Mouse (Mus musculus) telencephalon, adult 2 months (tissue): ENCODE results near the gene Cdc34.

Source experiments
- DNase-seq: peaks from one replicate; pipeline ENCODE4 v3.0.0-alpha.2; 2011; ENCODE audit warnings: low read depth, low spot score

Gene Cdc34

DNA sequence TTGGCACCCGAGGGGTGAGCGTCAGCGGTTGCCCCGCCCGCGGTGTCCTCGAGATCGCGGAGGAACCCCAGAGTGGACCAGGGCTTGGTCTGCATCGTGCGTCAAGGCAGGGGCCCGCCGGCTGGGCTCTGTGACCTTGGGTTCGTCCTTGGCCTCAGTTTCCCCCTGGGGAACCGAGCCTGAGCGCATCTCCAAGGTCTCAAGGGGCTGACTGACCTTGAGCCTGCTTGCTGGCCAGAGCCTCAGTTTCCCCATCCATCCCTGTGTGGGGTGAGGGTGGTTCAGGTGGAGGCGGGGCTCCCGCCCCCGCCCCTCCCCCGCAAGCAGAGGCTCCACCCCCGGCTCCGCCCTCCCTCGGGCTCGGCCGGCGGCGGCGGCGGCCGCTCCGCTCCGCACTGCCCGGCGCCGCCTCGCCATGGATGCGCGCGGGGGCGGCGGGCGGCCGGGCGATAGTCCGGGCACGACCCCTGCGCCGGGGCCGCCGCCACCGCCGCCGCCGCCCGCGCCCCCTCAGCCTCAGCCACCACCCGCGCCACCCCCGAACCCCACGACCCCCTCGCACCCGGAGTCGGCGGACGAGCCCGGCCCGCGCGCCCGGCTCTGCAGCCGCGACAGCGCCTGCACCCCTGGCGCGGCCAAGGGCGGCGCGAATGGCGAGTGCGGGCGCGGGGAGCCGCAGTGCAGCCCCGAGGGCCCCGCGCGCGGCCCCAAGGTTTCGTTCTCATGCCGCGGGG is 34.4 kb downstream of the Cdc34 start, which contains the start of gene Hcn2:
TSS of gene Hcn2 (plus strand) at position 381 of the 734 bp plus-strand sequence.
- DNase-seq, result no peak

DNA sequence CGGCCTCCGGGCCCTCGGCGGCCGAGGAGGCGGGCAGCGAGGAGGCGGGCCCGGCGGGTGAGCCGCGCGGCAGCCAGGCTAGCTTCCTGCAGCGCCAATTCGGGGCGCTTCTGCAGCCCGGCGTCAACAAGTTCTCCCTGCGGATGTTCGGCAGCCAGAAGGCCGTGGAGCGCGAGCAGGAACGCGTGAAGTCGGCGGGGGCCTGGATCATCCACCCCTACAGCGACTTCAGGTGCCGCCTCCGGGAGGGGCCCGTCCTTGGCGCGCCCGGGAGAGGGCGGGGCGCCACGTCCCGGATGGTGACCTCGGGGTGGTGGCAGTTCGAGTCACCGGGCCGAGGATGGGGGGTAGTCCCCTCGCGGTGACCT is 35.0 kb downstream of the Cdc34 start:
- DNase-seq, result no peak

DNA sequence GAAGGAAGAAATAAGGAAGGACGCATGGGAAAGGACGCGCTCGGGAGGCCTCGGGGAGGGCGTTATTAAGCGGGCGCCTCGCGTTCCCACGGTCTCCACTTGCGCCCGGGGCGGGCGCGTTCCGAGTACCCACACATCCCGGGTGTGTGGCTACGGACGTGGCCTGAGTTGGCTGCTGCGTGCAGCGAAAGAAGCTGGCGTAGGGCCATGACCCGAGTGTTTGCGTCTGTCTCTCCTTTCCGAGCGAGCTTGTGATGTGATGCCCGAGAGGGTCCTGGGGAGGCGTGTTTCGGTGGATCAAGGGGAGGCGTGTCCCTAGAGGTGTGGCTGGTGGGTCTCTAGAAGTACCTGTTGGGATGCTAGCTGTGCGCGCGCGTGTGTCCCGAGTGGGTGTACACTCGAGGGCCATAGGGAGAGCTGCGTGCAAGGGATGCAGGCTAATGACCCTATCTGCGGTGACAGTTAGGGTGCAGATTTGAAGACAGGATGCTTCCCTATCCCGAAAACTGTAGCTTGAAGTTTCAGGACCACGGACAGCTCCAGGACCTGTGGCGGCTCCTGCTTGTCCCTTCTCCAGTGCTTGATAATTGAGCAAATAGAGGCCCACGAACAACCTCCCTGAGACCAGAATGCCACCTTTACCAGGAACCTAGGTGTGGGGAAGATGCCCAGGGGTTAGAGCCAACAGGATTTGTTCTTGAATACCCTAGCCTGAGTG is 35.8 kb downstream of the Cdc34 start:
- no peak for DNase-seq

DNA sequence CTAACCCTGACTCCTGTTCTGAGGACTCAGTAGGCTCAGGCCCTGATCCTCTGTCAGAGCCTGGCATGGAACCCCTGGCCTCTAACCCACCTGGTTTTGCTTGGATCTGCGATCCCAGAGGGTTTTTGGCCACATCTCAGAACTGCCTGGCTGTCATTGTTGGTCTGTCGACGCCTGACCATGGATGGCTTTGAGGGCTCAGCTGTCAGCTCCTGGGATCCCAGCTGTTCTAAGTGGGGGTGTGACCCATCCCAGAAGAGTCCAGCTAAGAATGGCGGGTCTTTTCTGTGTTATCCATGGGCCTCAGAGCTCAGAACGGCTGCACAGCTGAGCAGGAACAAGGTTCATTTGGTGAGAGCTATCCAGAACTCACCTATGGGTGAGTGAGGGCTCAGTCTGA is 39.1 kb downstream of the Cdc34 start:
- no peak for DNase-seq

DNA sequence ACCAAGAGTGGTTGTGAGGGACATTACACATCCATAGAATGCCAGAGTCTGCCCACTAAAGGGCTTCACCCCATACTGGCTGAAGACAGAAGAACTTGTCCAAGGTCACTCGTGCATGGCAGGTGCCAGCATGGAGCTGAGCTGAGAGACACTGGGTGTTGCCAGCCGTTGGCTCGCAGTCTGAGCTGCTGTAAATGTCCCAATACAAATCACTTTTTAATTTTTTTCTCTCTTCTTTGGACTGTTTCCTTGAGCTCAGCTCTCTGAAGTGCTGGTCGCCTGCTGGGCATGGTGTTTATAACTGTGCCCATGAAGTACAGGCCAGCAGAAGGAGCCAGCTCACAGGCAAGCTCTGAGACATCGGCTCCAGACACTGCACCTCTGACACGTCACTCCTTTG is 41.1 kb downstream of the Cdc34 start:
- DNase-seq, result no peak

DNA sequence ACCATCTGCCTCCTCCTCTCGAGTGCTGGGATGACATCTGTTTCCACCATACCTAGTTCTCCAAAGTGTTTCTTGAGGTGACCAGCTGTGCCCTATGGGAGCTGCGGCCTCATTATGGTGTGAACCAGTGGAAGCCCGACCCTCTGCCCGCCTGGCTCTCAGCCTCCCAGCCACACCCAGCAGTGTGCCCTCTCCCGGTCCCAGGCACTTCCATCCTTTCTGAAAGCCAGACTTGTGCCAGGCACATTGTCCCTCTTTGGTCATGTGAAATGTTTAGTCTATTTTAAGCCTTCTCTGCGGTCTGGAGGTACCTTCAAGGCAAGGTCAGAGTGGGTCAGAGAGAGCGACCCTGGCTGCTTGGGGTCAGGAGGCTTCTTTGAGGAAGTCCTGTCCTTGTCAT is 41.7 kb downstream of the Cdc34 start:
- DNase-seq, result no peak

DNA sequence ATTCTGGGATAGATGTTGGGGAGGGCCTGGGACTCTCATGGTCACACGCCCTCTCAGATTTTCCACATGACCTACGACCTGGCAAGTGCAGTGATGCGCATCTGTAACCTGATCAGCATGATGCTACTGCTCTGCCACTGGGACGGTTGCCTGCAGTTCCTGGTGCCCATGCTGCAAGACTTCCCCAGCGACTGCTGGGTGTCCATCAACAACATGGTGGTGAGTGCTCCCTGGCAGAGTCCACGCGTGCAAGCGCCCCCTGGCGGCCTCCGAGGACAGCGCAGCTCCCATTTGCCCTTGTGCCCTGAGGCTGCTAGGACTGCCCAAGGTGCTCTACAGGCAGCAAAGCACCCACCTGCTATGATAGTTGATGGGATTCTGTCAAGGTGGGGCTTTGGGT is 44.1 kb downstream of the Cdc34 start:
- DNase-seq, result no peak

DNA sequence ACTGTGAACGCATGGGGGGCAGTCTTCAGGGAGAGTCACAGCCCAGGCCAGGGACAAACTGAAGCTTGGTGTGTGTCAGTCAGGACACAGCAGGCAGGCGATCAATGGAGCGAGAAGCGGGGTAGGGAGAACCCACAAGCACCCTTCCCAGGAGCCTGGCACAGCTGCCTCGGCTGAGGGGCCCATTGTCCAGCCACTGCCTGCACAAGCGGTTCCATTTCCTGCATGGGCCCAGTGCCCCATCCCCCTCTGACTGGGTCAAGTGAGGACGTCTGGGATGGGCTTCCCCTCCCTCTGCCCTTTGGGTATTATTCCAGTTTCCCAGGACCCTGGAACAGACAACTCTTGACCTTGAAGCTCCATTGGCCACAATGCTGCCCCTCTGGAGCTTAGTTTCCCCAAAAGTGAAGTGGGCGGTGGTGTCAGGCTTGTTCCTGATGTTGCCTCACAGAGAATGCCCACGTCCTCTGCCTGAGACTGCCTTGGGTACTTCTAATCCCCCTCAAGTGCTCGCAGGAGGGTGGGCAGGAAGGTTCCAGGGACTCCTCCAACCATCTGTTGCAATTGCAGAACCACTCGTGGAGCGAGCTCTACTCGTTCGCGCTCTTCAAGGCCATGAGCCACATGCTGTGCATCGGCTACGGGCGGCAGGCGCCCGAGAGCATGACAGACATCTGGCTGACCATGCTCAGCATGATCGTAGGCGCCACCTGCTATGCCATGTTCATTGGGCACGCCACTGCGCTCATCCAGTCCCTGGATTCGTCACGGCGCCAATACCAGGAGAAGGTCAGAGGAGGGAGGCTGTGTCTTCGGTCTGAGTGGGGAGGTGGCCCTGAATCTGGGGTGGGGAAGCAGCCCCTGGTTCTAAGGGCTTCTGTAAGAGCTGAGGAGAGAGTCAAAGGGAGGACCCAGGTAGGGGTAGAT is 46.6 kb downstream of the Cdc34 start:
- DNase-seq, result peak; percentile 72

DNA sequence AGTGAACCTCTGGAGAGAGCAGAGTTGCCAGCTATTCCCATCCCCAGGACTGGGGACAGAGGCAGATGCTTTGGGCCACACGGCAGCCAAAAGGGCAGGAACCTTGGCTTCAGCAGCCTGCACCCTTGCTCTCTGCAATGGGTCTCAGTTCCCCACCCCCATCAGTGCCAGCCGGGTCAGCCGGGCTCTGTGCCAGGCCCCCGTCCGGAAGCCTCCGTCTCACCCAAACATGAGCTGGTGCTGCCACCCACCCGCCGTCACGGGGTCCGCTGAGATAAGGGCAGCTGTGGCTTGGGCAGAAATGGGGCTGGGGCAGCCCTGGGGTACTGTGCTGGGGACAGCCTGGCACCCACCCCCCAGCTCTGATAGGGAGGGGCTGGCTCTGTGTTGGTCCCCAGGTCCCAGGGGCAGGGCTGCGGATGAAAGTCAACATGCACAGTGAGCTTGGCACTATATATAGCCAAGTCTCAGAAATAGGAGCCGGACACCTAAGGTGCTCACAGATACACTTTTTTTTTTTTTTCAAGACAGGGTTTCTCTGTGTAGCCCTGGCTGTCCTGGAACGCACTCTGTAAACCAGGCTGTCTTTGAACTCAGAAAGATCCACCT is 47.5 kb downstream of the Cdc34 start:
- no peak for DNase-seq

DNA sequence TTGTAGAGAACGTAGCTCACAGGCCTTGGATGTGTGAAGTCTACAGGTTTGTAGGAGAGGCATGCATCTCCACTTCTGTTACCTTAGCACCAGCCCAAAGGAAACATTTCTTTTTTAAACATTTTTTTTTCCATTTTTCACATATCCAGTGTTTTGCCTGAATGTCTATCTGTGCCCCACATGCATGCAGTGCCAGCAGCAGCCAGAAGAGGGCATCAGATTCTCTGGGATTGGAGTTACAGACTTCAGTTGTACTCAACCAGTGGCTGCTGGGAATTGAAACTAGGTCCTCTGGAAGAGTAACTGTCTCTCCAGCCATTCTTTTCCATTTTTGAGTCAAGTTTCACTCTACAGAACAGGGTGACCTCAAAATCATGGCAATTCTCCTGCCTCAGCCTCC is 50.5 kb downstream of the Cdc34 start:
- no peak for DNase-seq

DNA sequence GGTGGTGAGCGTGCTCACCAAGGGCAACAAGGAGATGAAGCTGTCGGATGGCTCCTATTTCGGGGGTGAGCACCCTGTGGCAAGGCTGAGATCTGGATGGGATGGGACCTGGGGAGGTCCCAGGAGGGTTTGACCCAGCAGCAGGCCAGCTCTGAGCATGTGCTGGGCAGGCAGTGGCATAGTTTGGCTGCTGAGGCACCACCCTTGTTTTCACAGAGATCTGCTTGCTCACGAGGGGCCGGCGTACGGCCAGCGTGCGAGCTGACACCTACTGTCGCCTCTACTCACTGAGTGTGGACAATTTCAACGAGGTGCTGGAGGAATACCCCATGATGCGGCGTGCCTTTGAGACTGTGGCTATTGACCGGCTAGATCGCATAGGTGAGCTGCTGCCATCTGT is 51.9 kb downstream of the Cdc34 start:
- no peak for DNase-seq

DNA sequence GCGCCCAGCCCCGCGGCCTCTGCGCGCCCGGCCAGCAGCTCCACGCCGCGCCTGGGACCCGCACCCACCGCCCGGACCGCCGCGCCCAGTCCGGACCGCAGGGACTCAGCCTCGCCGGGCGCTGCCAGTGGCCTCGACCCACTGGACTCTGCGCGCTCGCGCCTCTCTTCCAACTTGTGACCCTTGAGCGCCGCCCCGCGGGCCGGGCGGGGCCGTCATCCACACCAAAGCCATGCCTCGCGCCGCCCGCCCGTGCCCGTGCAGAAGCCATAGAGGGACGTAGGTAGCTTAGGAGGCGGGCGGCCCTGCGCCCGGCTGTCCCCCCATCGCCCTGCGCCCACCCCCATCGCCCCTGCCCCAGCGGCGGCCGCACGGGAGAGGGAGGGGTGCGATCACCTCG is 53.4 kb downstream of the Cdc34 start:
- no peak for DNase-seq

DNA sequence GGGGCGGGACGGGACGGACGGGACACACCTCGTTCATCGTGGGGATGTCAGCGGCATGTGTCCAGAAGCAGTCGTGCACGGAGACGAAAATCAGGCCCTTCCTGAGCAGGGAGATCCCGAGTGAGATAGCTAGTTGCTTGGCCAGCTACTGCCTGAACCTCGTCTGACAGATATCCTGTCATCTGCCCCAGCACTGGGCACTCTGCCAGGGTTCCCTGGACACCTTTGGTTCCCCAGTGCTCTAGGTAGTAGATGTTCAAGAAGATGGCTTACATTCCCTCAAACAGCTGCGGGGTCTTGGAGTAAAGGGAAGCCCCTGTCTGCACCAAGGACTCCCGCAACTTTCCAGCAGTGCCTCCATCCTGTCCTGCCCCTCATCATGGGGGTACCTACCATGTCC is 54.7 kb downstream of the Cdc34 start:
- no peak for DNase-seq
